Mouse (Mus musculus) activated CD4-positive, CD25-positive, alpha-beta regulatory T cell, adult 4 months (primary cell): ENCODE results near the gene Dupd1. TPM values are rescaled to one million over a fixed set of nuclear protein-coding genes. Genes with fewer than 3 reads are reported as not detected.

ENCODE experiments used
- ATAC-seq: one replicate; pipeline ENCODE4 v1.8.0; 2017
- polyA plus RNA-seq, 2 experiments: library from polyadenylated mRNA; unstranded; fragments of 100-300 nt; shearing (Covaris generic); gene quantifications; one replicate each; pipeline ENCODE4 v1.2.1; 2017

Dupd1 gene
- polyA plus RNA-seq, result not detected

DNA sequence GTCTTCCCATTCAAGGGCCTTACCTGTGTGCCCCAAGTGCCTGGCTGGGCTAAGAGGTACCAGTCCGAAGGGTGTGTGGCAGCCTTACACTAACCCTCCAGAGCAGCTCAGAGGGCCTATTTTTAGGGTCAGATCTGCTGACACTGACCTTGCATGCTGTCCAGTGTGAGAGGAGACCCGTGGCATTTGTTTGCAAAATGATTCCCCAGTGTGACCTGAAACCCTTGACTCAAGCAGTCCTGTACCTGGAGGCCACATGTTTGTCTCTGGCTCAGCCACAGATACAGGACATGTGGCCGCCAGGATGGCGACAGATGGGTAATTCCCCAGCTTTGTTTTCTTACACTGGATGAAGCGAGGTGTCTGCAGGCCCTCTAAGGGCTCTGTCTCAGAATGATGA lies at the start of gene Dupd1:
Dupd1 (minus strand) TSS at position 91 of the 400 bp plus-strand sequence.
- ATAC-seq, result no peak

DNA sequence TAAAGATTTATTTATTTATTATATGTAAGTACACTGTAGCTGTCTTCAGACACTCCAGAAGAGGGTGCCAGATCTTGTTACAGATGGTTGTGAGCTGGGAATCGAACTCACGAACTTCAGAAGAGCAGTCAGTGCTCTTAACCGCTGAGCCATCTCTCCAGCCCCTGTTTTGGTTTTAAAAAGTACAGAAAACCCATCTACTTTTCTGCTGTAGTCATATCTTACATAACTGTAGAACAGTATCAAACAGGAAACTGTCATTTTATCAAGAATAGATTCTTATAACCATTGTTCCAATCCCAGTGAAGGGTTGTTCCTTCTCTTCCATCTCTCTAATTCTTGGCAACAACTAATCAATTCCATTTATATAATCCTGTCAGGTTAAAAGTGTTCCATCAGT lies 49.4 kb upstream of the Dupd1 start:
- no peak for ATAC-seq

DNA sequence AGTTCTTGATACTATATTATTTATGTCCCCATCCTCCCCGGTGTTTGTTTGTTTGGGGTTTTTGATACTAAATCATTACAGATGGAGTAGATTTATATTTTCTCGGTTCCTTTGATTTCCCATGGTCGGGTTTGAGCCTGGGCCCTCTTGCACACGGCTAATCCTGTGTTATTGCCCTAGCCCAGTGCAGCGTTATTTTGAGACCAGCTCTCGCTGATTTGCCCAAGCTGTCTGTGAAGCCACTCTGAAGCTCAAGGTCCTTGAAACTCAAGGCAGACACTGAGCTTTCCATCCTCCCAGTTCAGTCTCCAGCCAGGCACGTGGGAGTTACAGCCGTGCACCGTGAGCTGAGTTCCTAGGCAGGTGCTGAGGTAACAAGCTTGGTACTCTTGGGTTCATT lies 47.2 kb upstream of the Dupd1 start:
- ATAC-seq, result no peak

DNA sequence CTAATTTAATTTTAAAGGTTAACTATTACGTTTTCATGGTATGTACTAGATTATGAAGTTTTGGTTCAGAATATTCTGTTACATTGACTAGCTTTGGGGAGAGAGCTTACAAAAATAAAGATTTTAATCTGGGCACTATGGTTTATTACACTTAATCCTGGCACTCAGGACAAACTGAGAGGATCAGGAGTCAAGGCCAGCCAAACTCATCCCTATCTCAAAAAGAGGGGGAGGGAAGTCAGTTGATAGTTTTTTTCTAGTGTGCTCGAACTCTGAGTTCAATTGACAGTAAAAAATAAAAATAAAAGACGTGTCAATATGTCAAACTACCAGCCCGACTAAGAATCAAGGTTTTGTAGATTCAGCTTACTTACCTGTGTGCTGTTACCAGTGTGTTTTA lies 39.0 kb upstream of the Dupd1 start:
- ATAC-seq, result no peak

GRCm38 (mm10) chr14:21752411-21752810 lies 38.0 kb upstream of the Dupd1 start:
- ATAC-seq, result no peak

DNA sequence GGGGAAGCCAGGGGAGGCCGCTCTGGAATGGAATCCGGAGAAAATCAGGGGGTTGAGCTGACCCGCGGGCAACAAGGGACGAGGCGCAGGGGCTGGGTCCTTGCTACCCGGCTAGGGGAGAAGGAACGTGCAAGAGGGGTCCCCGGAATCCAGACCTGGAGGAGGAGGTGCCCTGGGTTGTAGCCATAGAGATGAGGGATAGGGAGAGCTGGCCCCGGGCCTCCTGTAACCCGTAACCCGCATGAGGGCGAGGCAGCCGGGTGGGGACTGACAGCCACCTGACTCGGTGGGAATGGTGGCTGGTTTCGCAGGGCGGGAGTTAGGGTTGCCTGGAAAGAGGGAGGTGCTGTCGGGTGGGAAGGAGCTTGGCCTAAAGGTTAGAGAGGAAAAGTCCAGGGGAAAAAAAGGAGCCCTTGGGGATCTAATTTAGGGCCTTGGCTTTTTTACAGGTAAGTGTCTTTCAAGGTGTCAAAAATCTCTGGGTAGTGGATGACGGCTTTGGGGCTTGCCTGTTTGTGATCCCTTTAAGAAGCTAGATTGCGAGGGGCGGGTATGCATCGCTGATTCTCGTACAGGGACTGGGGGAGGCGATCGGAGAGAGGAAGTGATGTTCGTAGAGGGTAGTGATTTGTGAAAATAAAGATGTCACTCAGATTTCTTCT lies 36.6 kb upstream of the Dupd1 start, which contains the start of gene Dusp13:
Dusp13 (minus strand) TSS at position 301 of the 662 bp plus-strand sequence.
- peak; percentile 74 for ATAC-seq

GRCm38 (mm10) chr14:21750008-21750880 lies 35.9 kb upstream of the Dupd1 start, which contains the start of gene Samd8:
Gene Samd8, plus strand, starts transcription at chr14:21750531.
- ATAC-seq, result peak; percentile 81

- no peak for ATAC-seq
Measured at GRCm38 (mm10) chr14:21748142-21748870, 33.9 kb upstream of the Dupd1 start.

- no peak for ATAC-seq
Measured at GRCm38 (mm10) chr14:21747436-21748141, 33.2 kb upstream of the Dupd1 start.

DNA sequence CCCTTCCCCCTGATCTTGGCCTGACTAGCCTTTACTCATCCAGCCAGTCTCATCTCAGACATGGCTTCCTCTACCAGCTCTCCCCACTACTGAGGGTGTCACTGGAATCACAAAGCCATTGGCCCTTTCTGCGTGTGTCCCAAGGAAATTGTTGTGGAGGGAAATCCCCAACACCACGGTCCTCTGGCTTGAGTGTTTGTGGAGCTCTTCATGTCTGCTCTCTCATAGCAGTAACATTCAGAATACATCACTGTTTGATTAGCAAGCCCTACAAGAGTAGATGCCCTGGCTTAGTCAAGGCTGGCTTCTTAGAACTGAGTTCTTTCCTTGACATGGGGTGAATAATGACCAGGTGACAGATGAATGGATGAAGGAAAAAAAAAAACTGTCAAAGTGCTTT lies 32.5 kb upstream of the Dupd1 start:
- ATAC-seq, result no peak

- ATAC-seq, result no peak
Measured at GRCm38 (mm10) chr14:21746251-21746650, 31.9 kb upstream of the Dupd1 start.

DNA sequence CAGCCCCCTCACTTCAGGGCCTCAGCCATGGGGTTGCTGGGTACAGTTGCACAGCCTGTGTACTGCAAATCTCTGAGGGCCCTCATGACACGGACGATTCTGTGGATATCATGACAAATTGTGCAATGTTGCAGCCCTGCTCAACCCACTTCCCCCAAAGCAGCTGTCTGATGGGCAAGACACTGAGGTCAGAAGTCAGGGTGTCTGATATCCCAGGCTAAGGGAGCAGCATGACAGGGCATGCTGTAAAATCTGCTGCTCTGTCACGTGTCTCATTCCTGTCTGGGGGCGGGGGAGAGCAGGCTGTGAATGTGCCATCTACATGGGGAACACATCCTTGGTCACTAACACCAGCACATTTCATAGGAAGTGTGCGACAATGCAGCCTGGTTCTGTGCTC lies 30.8 kb upstream of the Dupd1 start:
- no peak for ATAC-seq

DNA sequence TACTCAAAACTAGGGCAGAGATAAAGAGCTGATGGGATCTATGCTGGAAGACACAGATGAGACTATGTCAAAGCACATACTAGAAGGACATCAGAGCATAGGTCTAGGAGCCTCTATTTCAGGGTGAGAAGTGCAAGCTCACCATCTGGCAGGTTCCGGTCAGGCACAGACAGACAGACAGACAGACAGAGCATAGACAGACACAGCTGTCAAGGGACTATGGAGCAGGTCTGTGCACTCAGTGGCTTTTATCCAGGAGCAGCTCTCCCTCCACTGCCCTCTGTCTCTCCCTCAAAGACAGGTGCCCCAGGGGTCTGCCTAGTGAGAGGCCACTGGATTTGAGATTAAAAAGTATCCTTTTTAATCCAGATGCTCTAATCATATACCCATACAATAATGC lies 29.8 kb upstream of the Dupd1 start:
- no peak for ATAC-seq

DNA sequence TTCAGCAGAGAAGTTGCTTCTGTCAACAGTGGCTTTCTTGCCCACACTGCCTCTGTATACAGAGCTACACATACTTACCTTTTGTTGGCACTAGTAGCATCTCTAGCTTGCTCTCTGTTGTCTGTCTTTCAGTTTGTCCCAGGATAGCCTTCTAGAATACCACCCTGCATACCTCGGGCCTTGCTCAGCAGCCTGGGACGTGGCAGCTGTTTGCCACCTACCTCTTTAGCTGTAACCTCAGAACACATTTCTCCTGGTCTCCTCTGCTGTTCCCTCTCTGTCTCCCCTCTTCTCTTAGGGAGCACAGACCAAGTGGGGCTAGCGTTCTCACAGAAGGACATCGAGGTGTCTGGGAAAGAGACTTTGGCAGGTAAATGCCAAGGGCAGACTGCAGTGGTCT lies 28.1 kb upstream of the Dupd1 start:
- no peak for ATAC-seq

DNA sequence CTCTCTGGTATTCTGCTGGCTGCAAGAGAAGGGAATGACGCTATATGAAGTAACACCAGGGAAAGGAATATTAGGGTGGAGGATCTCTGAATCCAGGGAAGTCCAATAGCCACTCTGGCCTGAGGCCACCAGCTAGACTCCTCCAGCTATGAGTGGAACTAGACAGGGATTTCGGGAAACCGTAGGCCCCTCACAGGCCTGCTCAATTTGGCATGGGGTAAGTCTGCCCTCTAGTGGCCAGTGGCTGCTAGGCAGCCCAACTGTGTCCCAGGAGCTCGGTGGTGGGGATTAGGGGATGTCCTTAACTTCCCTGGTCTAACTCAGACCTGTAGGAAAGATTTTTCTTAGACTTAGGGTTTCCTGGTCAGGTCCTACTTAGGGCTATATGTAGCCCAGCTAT lies 27.4 kb upstream of the Dupd1 start:
- peak; percentile 86 for ATAC-seq

- ATAC-seq, result no peak
Measured at GRCm38 (mm10) chr14:21741314-21741713, 26.9 kb upstream of the Dupd1 start.

GRCm38 (mm10) chr14:21740345-21740744 lies 26.0 kb upstream of the Dupd1 start:
- no peak for ATAC-seq

GRCm38 (mm10) chr14:21733131-21733905 lies 18.9 kb upstream of the Dupd1 start:
- ATAC-seq, result no peak

DNA sequence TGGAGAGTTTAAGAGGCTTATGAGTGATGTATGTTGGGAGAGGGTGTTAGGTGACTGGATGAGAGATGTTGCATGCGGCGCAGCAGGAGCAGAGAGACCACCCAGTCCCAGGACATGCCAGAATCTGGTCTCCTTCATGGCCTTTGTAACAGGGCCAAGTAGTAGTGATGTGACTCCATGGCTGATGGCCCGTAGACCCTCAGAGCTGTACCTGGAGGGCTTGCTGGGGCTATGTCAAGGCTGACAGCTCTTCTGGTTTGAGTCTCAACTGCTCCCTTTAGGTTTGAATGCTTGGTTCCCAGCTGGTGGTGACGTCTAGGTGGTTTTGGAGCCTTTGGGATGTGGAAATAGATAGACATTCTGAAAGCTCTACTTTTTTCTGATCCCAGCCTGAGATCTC lies 15.6 kb upstream of the Dupd1 start:
- ATAC-seq, result no peak

DNA sequence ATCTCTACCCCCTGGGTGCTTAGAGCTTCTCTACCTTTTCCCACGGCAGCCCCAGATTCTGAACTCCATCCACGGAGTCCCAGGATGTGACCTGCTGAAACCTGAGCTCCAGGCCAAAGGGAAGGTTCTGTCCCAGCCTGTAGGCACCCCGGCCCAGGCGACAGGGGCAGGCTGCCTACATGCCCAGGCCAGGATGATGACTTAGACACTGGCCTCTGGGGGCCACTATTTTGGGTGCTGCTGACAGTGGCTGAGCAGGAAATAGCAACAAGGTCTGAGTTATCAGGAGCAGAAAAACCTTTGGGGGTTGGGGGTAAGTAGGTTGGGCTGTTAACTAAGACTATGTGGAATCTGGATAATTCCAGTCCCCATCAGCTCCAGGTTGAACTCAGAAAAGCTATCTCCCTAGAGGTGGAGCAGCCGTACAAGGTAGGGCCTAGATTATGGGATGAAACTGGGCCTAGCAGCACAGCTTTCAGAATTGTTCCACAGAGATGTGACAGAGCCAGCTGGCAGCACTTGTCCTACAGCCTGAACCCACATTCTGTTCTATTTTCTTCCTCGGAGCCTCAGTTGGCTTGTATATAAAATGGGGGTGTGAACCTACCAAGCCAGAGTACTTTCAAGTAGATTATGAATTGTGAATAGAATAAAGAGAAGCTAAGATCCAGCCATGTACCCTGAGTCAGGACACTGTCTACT lies 14.8 kb upstream of the Dupd1 start:
- ATAC-seq, result no peak
